Mouse (Mus musculus): Measurements from ENCODE around the gene Pcgf5. TPM values are rescaled to one million over a fixed set of nuclear protein-coding genes. Genes with fewer than 3 reads are reported as not detected.

Pcgf5 gene
- 51.4 TPM for polyA plus RNA-seq (2017; shearing (Covaris generic))

GRCm38 (mm10) chr19:36348161-36348800, at the start of gene Pcgf5:
Pcgf5 (plus strand) TSS chr19:36348309.

Other genes with a start within 250 kb of the Pcgf5 start
- gene Ankrd1, start 228.2 kb upstream of the Pcgf5 start, polyA plus RNA-seq (2017; shearing (Covaris generic)) = not detected
- gene Hectd2, start 206.3 kb downstream of the Pcgf5 start, polyA plus RNA-seq (2017; shearing (Covaris generic)) = 1.1 TPM

All from inflammation-experienced regulatory T-cells, adult 16 weeks (primary cell).